Mouse (Mus musculus): ENCODE results near the gene Nid2.

Gene Nid2

DNA sequence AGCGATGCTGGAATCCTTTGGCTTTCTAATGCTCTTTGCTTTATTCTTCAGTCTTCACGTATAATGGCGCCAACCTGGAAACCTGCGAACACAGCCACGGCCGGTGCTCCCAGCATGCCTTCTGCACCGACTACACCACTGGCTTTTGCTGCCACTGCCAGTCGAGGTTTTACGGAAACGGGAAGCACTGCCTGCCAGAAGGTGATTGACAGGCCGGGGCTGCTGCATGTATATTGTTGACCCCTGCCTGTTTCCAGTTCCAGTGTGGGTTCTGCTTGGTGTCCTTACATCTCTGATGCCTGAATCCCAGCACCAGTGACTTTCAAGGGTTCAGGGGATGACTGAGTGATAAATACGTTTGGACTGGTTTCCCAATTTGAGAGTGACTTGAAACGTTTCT lies 26.9 kb downstream of the Nid2 start:
- DNase-seq (ENCODE audit: low spot score in 2 of 2): no peak

DNA sequence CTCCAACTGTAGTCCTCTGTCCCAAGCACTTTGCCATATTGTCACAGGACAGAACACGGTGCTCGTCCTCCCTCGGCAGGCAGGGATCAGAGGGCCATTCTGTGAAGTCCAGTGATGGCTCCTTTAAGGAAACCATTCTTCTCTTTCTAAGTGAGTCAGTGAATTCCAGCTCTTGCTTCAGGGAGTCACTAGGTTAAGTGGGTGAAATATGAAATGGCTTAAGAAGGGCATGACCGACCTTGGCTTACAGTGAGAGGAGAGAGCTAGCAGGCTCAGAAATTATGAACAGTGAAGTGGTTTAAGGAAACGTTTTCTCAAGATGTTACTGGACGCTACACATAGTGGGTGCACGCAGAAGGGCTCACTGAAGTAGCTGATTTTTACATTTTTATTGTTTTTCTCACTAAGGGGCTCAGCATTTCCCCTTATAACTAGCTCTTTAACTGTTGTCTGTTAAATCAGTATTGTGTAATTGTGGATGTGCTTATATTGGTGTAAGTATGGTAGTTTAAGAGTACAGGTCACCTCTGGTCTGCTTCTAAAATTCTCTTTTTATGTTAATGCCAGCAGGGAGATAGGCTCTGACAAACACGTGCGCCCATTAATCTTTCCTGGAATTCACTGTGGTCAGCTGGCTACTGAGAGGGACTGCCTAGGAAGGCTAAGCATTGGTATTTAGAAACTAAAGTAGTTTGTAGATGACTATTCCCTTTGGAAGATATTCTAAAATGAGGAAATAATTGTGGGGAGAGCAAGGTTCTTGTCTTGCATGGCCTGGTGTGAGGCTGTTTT lies 34.9 kb downstream of the Nid2 start:
- DNase-seq (ENCODE audit: low spot score in 2 of 2): no peak

DNA sequence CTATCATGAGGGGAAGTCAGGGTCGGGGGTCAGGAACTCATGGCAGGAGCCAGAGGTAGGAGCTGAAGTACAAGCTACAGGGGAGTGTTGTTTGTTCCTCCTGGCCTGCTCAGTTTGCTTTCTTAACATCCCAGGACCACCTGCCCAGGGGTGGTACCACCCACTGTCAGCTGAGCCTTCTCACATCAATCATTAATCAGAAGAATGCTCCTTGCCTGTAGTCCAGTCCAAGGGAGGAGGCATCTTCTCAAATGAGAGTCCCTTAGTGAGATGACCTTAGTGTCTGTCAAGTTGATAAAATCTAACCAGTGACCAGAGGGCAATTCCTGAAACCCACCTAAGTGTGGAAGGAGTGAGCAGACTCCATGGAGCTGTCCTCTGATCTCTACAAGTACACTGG lies 37.4 kb downstream of the Nid2 start:
- no peak for DNase-seq (ENCODE audit: low spot score in 2 of 2)

DNA sequence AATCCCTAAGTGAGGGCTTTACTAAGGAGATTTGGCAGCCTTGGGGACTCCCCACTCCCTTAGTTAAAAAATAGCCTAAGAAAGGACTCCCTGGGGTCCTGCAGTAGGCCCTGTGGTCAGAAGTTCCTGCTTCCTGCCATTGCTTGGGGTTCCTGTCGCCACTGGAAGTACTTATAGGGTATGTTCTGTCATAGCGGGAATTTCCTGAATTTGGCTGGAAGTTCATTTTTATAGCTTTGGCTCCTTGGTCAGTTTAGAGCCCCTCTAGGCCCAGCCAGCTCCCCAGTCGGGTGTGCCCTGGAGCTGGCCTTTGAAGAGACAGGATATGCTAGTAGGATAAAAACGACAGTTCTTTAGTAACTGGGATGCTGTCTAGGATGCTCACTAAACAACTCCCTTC lies 43.8 kb downstream of the Nid2 start:
- DNase-seq (ENCODE audit: low spot score in 2 of 2): no peak

DNA sequence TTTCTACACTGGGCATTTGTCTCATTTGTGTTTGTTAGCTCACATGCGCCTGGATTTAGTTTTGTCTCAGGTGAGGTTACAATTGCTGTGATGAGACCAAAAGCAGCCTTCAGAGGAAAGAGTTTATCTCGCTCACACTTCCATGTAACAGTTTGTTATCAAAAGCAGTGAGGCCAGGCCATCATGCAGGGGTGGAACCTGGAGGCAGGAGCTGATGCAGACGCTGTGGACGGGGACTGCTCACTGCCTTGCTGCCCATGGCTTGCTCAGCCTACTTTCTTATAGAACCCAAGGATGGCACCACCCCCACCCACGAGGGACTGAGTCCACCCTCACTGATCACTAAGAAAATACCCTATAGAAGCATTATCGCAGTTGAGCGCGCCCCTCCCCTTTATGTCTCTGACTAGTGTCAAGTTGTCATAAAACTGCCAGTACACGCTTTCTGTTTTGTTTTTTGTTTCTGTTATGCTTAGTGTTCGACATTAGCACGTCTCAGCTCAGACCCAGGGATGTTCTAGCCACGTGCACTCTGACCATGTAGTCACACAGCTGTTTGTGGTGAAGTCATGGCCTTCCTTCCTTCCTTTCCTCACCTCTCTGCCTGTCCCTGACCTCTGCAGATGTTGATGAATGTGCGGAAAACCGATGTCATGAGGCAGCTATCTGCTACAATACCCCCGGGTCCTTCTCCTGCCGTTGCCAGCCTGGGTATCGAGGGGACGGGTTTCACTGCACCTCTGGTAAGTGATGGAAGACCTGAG lies 45.7 kb downstream of the Nid2 start:
- no peak for DNase-seq (ENCODE audit: low spot score in 2 of 2)

DNA sequence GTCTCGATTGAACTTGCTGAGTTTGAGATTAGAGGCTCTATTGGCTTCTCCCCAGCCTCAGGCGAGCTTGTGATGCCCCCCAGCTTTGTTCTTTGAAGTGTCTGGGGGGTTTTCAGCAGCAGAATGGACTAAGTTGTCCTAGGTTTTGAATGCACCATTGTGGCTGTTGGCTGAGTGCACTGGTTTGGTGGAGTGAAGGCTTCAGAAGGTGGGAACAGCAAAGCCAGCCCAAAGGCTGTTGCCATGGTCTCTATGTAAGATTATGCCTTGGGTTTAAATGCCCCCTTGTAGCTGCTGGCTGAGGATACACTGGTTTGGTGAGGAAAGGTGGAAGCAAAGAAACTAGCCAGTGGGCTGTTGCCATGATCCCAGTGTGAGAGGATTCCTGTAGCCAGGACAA lies 49.4 kb downstream of the Nid2 start:
- DNase-seq (ENCODE audit: low spot score in 2 of 2): no peak

DNA sequence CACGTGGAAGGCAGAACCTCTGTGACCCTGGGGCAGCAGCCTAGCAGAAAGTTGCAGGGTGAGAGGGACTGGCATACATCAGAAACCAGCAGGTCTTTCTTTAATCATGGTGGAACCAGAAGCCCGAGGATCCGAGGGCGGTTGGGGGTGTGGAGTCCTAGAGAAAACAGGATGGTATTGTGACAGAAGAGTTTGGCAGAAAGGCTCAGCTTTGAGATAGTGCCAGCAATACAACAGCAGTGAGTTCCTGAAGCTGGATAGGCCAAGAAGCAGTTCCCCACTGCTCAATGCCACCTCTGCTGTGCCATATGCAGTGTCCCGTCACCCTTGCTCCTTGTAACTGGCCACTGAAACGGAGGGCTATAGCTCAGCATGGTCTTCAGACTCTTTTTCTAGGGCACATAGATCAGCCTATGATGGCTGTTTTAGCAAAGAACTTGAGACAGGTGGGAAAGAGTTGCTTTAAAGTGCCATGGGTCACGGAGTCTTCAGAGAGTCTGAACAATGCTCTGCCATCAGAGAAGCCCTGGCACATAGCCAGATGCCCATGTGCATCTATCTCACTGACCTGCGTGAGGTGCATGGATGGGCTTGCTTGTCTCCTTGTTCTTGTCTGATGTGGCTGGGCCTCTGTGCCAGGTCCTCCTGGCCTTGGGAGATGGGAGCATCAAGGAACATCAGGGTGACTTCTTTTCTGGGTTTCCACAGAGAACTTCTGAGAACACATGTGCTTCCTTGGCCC lies 50.6 kb downstream of the Nid2 start:
- no peak for DNase-seq (ENCODE audit: low spot score in 2 of 2)

DNA sequence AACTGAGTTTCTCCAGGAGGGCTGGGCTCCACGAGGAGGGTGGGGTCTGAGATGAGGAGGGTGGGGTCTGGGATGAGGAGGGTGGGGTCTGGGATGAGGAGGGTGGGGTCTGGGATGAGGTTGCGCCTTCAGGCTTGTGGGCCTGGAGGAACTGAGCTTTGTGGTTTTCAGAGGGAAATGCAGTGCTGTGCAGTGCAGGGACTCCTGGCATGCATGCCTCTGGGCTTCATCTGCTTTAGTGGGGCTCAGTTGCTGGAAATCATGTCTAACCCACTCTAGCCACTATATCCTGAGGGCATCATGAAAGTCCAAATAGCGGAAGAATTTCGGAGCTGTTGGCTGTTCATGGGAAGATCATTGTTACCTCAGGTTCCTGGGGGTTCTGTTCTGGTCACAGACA lies 52.2 kb downstream of the Nid2 start:
- no peak for DNase-seq (ENCODE audit: low spot score in 2 of 2)

DNA sequence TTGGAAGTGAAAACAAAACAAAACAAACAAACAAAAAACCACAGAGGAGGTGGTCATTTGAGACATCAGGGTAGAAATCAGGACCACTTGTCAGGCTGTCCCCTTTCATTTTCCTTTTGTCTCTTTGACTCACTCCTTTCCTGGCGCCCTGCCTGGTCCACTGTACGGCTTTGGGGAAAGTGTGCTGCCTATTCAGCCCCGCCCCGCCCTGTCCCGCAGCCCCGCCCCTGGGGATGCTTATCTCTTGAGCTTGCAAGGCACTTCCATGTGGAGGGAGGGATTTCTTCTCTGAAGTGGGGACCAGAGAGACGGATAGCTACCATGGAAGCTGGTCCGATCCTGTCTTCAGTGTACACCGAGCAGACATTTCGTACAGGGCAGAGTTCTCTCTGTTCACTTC lies 52.6 kb downstream of the Nid2 start:
- DNase-seq (ENCODE audit: low spot score in 2 of 2): no peak

DNA sequence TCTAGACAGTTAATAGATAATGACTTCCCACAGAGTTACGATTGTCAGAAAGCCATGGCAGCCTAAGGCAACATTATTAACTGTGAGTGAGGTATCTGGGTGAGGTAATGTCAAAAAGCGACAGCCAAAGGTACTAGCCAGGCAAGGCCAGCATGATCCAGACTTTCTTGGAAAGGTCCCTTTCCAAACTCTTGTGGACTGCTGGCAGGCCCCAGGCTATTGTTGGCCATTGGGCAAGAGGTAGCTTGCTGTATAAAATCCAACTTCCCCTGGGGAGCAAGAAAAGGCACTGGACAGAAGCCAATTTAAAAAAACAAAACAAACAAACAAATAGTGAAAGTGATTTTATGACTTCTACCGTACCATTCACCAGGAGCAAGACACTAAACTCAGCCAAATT lies 56.3 kb downstream of the Nid2 start:
- no peak for DNase-seq (ENCODE audit: low spot score in 2 of 2)

DNA sequence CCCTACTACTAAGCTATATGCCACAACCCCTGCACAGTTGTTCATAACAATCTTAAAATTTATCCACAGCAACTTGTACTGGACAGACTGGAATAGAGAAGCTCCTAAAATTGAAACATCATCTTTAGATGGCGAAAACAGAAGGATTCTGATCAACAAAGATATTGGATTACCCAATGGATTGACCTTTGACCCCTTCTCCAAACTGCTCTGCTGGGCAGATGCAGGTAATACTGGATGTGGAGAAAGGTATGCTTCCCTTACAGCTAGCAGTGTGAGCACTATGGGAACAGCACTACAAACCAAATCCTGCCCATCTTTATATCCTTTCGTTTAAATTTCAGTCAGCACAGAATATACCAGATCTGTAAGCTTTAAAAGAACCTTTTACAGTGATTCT lies 56.8 kb downstream of the Nid2 start:
- no peak for DNase-seq (ENCODE audit: low spot score in 2 of 2)

DNA sequence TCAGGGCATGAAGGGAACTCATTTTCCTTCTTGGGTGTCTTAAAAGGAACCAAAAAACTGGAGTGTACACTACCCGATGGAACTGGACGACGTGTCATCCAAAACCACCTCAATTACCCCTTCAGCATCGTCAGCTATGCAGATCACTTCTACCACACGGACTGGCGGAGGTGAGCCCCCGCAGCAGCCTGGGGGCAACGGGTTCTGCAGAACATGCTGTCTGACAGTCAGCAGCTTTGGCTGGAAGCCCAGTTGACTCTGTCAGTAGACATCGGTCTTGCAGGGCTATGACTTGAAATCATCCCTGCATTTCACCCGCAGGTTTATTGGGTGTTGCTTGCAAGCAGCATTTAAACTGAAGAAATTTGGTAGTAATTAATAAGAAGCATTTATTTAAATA lies 58.9 kb downstream of the Nid2 start:
- no peak for DNase-seq (ENCODE audit: low spot score in 2 of 2)

DNA sequence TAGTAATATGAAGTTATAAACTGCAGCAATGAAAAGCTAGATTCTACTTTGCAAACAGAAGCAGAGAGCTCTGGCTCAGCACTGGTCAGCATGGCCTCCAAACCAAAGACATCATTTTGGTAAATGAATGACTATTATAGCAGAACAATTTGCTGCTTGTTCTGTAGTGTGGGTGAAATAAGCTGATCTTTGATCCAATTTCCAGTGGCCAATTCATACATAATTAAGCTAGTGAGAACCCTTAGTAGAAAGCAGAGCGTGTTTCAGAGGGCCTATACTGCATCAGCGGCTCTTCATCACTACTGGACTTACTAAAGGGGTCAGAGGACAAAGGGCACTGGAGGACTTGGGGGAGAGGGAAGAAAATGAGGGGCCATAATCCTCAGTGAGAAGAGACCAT lies 62.0 kb downstream of the Nid2 start:
- DNase-seq (ENCODE audit: low spot score in 2 of 2): no peak

DNA sequence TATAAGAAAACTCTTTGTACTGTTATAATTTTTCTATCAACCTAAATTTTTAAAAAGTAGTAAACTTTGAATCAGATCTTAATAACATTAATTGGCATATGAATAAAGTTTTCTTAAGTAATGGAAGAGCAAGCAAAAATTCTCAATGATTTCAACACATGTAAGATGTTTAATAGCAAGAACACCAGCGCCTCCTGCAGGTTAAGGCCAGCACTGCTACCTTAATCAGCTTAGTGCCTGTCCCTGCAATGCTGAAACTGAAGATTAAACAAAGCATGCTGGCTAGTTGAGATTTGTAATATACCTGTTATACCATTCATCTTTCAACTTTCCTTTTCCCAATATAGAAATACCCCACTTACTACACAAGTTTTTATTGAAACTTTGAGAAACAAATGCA lies 66.9 kb downstream of the Nid2 start:
- peak; percentile 77 to 91 for DNase-seq (ENCODE audit: low spot score in 2 of 2)

DNA sequence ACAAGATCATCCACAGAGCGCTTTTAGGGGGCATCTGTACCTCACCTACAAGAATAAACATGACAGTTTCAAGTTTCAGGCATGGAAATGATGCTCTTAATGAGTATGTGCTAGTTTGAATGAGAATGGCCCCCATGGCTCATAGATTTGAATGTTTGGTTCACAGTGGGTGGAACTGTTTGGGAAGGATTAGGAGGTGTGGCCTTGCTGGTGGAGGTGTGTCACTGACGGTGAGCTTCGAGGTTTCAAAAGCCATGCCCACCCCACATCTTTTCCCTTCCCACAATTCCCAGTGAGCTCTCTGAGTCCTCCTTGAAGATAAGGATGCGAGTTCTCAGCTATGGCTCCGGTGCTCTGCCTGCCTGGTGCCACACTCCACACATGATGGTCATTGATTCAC lies 70.6 kb downstream of the Nid2 start:
- DNase-seq (ENCODE audit: low spot score in 2 of 2): no peak

DNA sequence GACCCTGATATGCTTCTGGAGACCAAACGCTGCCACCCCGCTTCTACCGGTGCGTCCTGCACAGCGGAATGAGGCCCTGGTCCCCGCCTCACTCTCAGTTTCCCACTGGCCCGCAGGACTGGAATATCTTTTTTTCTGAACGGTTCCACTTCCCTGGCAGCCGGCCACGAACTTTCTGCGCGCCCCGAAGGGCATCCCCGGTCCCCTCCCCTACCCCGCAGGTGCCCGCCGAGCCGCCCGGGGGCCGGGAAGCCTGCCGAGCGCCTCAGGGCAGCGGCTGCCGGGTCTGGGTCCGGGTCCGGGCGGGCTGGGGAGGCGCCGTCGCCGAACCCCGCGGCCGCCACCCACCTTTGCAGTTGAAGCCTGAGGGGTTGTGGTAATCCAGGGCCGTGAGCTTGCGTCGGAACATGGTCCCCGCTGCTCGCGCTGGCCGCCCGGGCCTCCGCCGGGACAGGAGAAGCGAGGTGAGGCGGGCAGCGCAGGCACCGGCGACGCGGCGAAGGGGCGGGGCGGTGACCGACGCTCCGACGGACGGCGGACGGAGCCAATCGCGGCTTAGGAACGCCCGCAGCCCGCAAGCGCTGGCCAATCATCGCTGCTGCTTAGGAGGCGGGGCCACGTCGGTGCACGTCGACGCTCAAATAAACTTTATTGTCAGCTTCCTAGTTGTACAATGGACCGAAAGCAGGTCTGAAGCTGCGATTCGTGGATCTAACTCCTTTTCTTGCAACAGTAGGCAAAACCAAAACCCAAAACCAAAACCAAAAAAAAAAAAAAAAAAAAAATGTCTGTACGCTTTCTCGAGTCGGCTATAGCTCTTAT lies 72.5 kb downstream of the Nid2 start, which contains the start of gene Rtraf:
Gene Rtraf (minus strand): TSS at position 504 of the 822 bp plus-strand sequence.
- DNase-seq (ENCODE audit: low spot score in 2 of 2): peak; percentile 92 to 97

DNA sequence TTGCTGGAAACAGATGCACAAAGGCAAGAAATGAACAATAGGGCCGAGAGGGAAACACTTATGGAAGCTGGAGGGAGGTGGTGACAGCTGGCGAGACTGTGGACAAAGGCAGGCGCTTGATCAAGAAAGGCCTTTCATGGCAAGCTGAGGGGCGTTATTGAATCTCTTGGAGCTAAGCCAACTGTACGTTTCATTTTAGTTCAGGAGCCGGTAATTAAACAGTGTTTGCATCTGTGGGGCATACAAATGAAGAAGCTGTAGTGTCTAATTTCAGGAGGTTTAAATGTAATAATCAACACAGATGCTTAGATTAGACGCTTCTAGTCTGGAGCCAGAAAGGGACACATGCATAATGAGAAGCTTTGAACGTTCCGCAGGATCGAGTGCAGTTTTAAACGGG lies 74.4 kb downstream of the Nid2 start:
- DNase-seq (ENCODE audit: low spot score in 2 of 2): no peak

DNA sequence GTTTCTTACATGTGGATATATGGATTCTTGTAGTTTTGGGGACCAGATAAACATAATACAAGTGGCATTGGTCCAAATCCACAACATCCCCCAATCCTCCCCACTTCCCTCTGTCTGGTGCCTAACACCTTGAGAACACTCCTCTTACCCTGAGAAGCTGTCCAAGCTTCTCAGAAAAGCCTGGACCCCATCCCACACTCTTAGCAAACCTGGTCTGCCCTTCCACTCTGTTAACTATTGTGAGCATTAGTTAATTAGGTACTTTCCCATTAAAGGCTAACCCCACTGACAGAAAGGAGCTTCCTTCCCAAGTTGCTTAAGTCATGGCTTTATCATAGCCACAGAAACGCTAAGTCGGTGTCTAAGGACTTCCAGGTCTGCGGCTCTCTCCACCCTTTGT lies 85.2 kb downstream of the Nid2 start:
- no peak for DNase-seq (ENCODE audit: low spot score in 2 of 2)

DNA sequence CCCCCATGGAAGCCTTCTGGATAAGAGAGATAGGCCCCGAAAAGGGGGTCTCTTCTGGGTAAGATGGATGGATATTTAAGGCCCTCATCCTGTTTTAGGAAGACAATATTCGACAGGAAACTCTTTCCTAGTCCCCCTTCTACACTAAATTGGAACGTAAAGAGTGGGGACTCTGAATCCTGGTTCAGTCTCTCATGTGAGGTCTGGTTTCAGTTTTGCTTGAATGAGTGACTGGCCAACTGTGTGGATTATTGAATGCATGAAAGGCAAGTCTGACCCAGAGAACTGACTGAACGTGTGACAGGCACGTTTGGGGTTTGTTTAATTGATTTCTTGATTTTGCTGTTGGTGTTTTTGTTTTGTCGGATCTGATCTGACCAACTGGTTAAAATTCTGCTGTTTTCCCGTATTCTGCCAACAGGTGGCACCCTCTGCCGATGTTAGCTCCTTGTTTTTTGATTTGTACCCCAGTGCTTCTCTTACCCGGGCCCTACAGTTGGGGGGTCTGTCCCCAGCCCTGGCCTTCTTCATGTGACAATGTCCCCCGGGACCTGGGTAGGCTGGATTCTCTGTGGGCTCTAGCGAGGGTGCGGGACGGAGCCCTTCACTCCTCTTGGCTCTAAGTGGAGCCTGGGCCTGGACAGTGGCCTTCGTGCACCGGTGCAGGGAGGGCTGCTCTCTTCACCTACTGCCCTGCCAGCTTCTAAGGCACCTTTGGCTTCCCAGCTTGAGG lies 88.7 kb downstream of the Nid2 start:
- DNase-seq (ENCODE audit: low spot score in 2 of 2): peak; percentile 56 to 78

DNA sequence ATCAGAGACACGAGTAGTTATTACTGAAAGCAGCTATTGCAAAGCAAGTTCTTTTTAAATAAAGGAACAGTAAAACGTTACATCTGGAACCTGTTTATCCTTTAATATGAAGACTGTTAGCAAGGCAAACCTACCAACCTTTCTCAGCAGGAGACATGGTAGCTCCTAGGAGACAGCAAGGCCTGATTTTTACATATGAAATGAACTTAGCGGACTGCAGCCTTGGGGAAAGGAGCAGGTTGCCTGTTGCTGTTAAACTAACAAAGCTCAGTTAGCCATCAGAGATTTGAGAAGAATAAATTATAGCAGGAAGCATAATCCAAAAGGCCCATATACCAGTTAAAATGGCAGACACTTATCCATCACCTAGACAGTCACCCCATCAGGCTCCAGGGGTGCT lies 102.4 kb downstream of the Nid2 start:
- no peak for DNase-seq (ENCODE audit: low spot score in 2 of 2)

DNA sequence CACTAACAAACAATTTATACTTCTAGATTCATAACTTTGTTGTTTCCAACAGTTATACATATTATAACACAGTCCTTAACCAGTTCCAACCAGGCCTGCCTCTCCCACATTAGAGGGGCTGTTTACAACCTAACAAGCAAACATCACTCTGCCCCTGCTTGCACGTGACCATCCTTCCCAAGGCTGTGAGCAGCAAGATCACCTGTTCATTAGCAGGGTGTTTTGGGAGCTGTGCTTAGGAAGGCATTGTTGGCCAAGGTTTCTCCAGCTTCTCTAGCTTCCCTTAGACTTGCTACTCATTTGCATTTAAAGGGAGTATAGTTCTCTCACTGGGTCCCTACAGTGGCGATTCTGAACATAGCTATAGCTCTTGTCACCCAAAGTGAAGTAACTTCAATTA lies 107.2 kb downstream of the Nid2 start:
- DNase-seq (ENCODE audit: low spot score in 2 of 2): no peak

All from spleen, postnatal 4 days (tissue).